In genomic region chr3:81752955-81753354, GRCm38 (mm10) we compare ENCODE assay signal across 31 mouse cellular contexts.
"Had no signal": no experiment of that assay in that cellular context is flagged by ENCODE, and none has a peak within 500 bp of the region (broad histone marks: within the 10 kb centered on the region; RNA-seq: fewer than 3 reads in every experiment).

No protein-coding gene starts in this region.

- H3K36me3 ChIP-seq: limb, embryonic 12.5 days; limb, embryonic 15.5 days; liver, embryonic 12.5 days; liver, embryonic 13.5 days; liver, embryonic 15.5 days; lung, embryonic 15.5 days; midbrain, embryonic 10.5 days; midbrain, embryonic 12.5 days; midbrain, embryonic 13.5 days; midbrain, embryonic 15.5 days; neural tube, embryonic 12.5 days had no signal

- ATAC-seq: liver, embryonic 12.5 days; liver, postnatal 0 days; lung, postnatal 0 days; midbrain, embryonic 13.5 days; midbrain, embryonic 15.5 days; midbrain, embryonic 16.5 days had no signal

- H3K27me3 ChIP-seq: limb, embryonic 12.5 days; limb, embryonic 15.5 days; liver, embryonic 12.5 days; liver, embryonic 13.5 days; liver, embryonic 15.5 days; lung, embryonic 15.5 days; megakaryocyte, embryonic 14.5 days; midbrain, embryonic 12.5 days; midbrain, embryonic 13.5 days; midbrain, embryonic 15.5 days; neural tube, embryonic 12.5 days had no signal

- H3K9me3 ChIP-seq: limb, embryonic 12.5 days; limb, embryonic 15.5 days; liver, embryonic 12.5 days; liver, embryonic 13.5 days; liver, embryonic 15.5 days; lung, embryonic 15.5 days; megakaryocyte, embryonic 14.5 days; midbrain, embryonic 10.5 days; midbrain, embryonic 12.5 days; midbrain, embryonic 13.5 days; midbrain, embryonic 15.5 days; neural tube, embryonic 12.5 days had no signal

- H3K4me1 ChIP-seq: limb, embryonic 15.5 days; liver, embryonic 12.5 days; liver, embryonic 13.5 days; liver, embryonic 15.5 days; lung, embryonic 15.5 days; midbrain, embryonic 10.5 days; midbrain, embryonic 12.5 days; midbrain, embryonic 13.5 days; midbrain, embryonic 15.5 days; neural tube, embryonic 12.5 days had no signal

- H3K9ac ChIP-seq: limb, embryonic 12.5 days; limb, embryonic 15.5 days; liver, embryonic 12.5 days; liver, embryonic 13.5 days; liver, embryonic 14.5 days; liver, embryonic 15.5 days; liver, postnatal 0 days; lung, embryonic 14.5 days; lung, embryonic 15.5 days; midbrain, embryonic 12.5 days; midbrain, embryonic 13.5 days; midbrain, embryonic 15.5 days; neural tube, embryonic 12.5 days had no signal

- H3K27ac ChIP-seq: left cerebral cortex, adult 2 months; limb, embryonic 12.5 days; limb, embryonic 15.5 days; liver, embryonic 12.5 days; liver, embryonic 13.5 days; liver, embryonic 14.5 days; liver, embryonic 15.5 days; lung, embryonic 15.5 days; macrophage; midbrain, embryonic 10.5 days; midbrain, embryonic 12.5 days; midbrain, embryonic 13.5 days; midbrain, embryonic 15.5 days; neural tube, embryonic 12.5 days had no signal

- H3K4me3 ChIP-seq: left cerebral cortex, adult 2 months; limb, embryonic 12.5 days; limb, embryonic 15.5 days; liver, embryonic 12.5 days; liver, embryonic 13.5 days; liver, embryonic 15.5 days; lung, embryonic 15.5 days; megakaryocyte, embryonic 14.5 days; midbrain, embryonic 10.5 days; midbrain, embryonic 12.5 days; midbrain, embryonic 13.5 days; midbrain, embryonic 15.5 days; myocyte; neural tube, embryonic 12.5 days had no signal

- H3K4me2 ChIP-seq: limb, embryonic 12.5 days; limb, embryonic 15.5 days; liver, embryonic 11.5 days; liver, embryonic 12.5 days; liver, embryonic 13.5 days; liver, embryonic 15.5 days; lung, embryonic 14.5 days; lung, embryonic 15.5 days; midbrain, embryonic 11.5 days; midbrain, embryonic 12.5 days; midbrain, embryonic 13.5 days; midbrain, embryonic 15.5 days; neural tube, embryonic 12.5 days had no signal

- DNase-seq: left cerebral cortex, postnatal 4 days; liver; liver, embryonic 13.5 days; liver, postnatal 0 days; lung, adult 18-20 months; lung, adult 2 months; lung, embryonic 14.5 days; lung, postnatal 10 days; lung, postnatal 14 days; lung, postnatal 36 days; lung, postnatal 4 days; midbrain, embryonic 14.5 days had no signal
